Comparison of ENCODE assay signal across 12 mouse cellular contexts in the genomic region with DNA sequence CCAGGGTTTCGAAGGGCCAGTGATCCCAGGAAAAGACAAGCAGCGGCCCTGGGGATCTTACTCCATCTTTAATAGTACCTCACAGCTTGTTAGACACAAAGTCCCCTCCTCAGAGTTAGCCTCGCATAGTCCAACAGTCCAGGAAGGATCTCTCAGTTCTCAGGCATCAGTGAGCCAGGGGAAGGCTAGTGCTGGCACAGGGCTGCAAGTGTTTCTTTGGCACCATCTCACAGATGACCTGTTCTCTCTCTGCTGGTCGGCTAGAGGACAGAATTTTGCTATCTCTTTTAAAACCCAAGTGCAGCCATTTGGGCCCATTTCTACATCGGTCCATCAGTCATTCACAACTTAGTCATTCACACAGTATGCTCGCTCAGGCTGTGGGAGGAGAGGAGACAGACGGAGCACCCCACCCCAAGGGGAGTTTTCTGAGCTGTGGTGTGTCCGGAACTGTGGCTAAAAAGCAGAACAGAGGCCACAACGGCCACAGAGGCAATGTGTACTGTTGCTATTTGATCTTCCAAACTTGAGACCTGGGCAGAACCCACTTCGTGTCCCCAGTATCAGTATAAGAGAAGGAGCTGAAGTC. TPM values are rescaled to one million over a fixed set of nuclear protein-coding genes. Genes with fewer than 3 reads are reported as not detected.
DNase-seq lines count a peak whose midpoint lies in the region; ATAC-seq and TF ChIP-seq lines count a peak whose summit lies in the region.
"Had no signal": no experiment of that assay in that cellular context is flagged by ENCODE, and none has a peak within 500 bp of the region (broad histone marks: within the 10 kb centered on the region; RNA-seq: fewer than 3 reads in every experiment).

No protein-coding gene starts in this region.

- peak overlapping the region; percentile 71; the same call in 1 of the 2 replicates for H3K27ac ChIP-seq in heart, embryonic 16.5 days (ENCODE audit: low read length)
- H3K27ac ChIP-seq in small intestine, adult 2 months (ENCODE audit: insufficient read depth, low read depth, low read length): peak overlapping the region; percentile 21; the same call in 1 of the 2 replicates

- intact Hi-C loops in heart, postnatal 25 days (cut with DNase I): no loop called here

- peaks cover 51% of the 10 kb centered on the region for H3K4me1 ChIP-seq in heart, embryonic 16.5 days (ENCODE audit: control insufficient read depth, insufficient read depth, low read length)
- H3K4me1 ChIP-seq in small intestine, adult 2 months (ENCODE audit: control insufficient read depth, insufficient read depth, insufficient read length, low read length): peaks cover 18% of the 10 kb centered on the region

- H3K9me3 ChIP-seq in heart, embryonic 16.5 days (replicated peaks; ENCODE audit: control insufficient read depth, low read length): no peaks in the 10 kb centered on the region

- H3K4me2 ChIP-seq in heart, embryonic 16.5 days (ENCODE audit: low read depth, low read length): no peak overlapping the region

- H3K27me3 ChIP-seq in heart, embryonic 16.5 days (ENCODE audit: control insufficient read depth, insufficient read depth, low read length): peaks cover 2% of the 10 kb centered on the region; the same call in 1 of the 2 replicates
- H3K27me3 ChIP-seq in small intestine, adult 2 months (ENCODE audit: control insufficient read depth, insufficient read depth, low read length): no peaks in the 10 kb centered on the region

- H3K9ac ChIP-seq in heart, embryonic 16.5 days (ENCODE audit: low read length): no peak overlapping the region
- H3K9ac ChIP-seq: forebrain, postnatal 0 days had no signal

- no peak for DNase-seq in heart, postnatal 25 days (ENCODE audit: low spot score)
- peak; percentile 35 for DNase-seq in lung, postnatal 10 days
- DNase-seq in lung, postnatal 4 days: no peak
- DNase-seq in urinary bladder, postnatal 4 days (ENCODE audit: low spot score in 2 of 2): no peak
- no peak for DNase-seq in spleen, postnatal 4 days (ENCODE audit: low spot score in 2 of 2)
- DNase-seq: adrenal gland, adult 8-10 months; cerebellum, adult 11-12 months; forebrain, postnatal 0 days; thymus, postnatal 36 days had no signal

- TF ChIP-seq POLR2A in small intestine, adult 2 months (IDR thresholded peaks at IDR 0.05; ENCODE audit: low read depth, low read length): no peak

- ATAC-seq in heart, embryonic 16.5 days (replicated peaks; ENCODE audit: extremely low read depth, insufficient read depth, low FRiP score): no peak
- peak; percentile 75 for ATAC-seq in granulocyte monocyte progenitor cell, adult 5-6 weeks (replicated peaks; ENCODE audit: poor library complexity, severe bottlenecking)

- H3K4me3 ChIP-seq in heart, embryonic 16.5 days (ENCODE audit: low read length): no peak overlapping the region
- H3K4me3 ChIP-seq in small intestine, adult 2 months (ENCODE audit: low read depth, low read length): no peak overlapping the region

- WGBS in heart, embryonic 16.5 days: 51% methylated on average over 10 of the region's 10 CpGs
- 68% methylated on average over 10 of the region's 10 CpGs for WGBS in small intestine, adult 2 months

- H3K36me3 ChIP-seq in heart, embryonic 16.5 days (ENCODE audit: control insufficient read depth, insufficient read depth): no peaks in the 10 kb centered on the region
- no peaks in the 10 kb centered on the region for H3K36me3 ChIP-seq in small intestine, adult 2 months (ENCODE audit: control insufficient read depth, insufficient read depth, low read length)

- no peak for TF ChIP-seq CTCF in small intestine, adult 2 months (IDR thresholded peaks at IDR 0.05; ENCODE audit: extremely low read depth, insufficient read length, insufficient replicate concordance, low read depth, low read length)

RNA-seq across cellular contexts. Expression of a gene that starts 43.7 kb away (rescaled TPM):
- 2.3 and 2.9 TPM in 2 replicates for polyA plus RNA-seq in heart, embryonic 16.5 days (2015; fragmentation: Nextera tagmentation; extraction: Ambion mirVana)
- total RNA-seq in heart, postnatal 25 days (2021): 10 to 100 TPM; 10.6 to 11.3 TPM
- 3.5 and 5.3 TPM in 2 replicates for total RNA-seq in granulocyte monocyte progenitor cell, adult 5-6 weeks (2014; fragmentation: Nextera tagmentation)
- total RNA-seq in granulocyte monocyte progenitor cell, adult 5-6 weeks (2017): 2.3 and 2.7 TPM in 2 replicates
- 7.5 and 31.2 TPM in 2 replicates for polyA plus RNA-seq in small intestine, adult 2 months (2012; rRNA removed)
